Mouse (Mus musculus) liver, embryonic 16.5 days (tissue): ENCODE measurements around the gene Rbpj. TPM values are rescaled to one million over a fixed set of nuclear protein-coding genes. Genes with fewer than 3 reads are reported as not detected.

Experiments used
- ATAC-seq: fragments of 200-750 bp; cut with Nextera tagmentation; 2 replicates; pipeline ENCODE4 v1.8.0; 2017; ENCODE audit warnings: low read depth, mild to moderate bottlenecking, moderate number of reproducible peaks, moderate library complexity
- H3K27ac ChIP-seq: fragments of 300-500 bp; sonication (generic); 2 replicates; pipeline ENCODE4 v1.5.1; 2014; ENCODE audit warnings: mild to moderate bottlenecking, low read length
- H3K27me3 ChIP-seq: fragments of 300-500 bp; sonication (generic); 2 replicates; pipeline ENCODE4 v1.6.1; 2014; ENCODE audit warnings: low read depth, low read length, mixed read lengths; ENCODE audit not compliant: control insufficient read depth, insufficient read depth
- H3K36me3 ChIP-seq: fragments of 300-500 bp; sonication (generic); 2 replicates; pipeline ENCODE4 v1.6.1; 2014; ENCODE audit warnings: mild to moderate bottlenecking; ENCODE audit not compliant: control insufficient read depth, insufficient read depth
- H3K4me1 ChIP-seq: fragments of 300-500 bp; sonication (generic); 2 replicates; pipeline ENCODE4 v1.6.1; 2014; ENCODE audit warnings: low read depth, low read length, mixed read lengths; ENCODE audit not compliant: control insufficient read depth
- H3K4me2 ChIP-seq: fragments of 300-500 bp; sonication (generic); 2 replicates; pipeline ENCODE4 v1.6.1; 2014; ENCODE audit warnings: low read depth, low read length, mixed read lengths
- H3K4me3 ChIP-seq: fragments of 300-500 bp; sonication (generic); 2 replicates; pipeline ENCODE4 v1.5.1; 2014; ENCODE audit warnings: low read depth, mild to moderate bottlenecking, low read length
- H3K9ac ChIP-seq: fragments of 300-500 bp; sonication (generic); 2 replicates; pipeline ENCODE4 v1.6.1; 2014; ENCODE audit warnings: low read depth, low read length
- H3K9me3 ChIP-seq: fragments of 300-500 bp; sonication (generic); replicated peaks from 2 replicates; pipeline ENCODE4 v1.6.1; 2016; ENCODE audit warnings: low read length; ENCODE audit not compliant: control insufficient read depth
- WGBS: fragments of 180-500 bp; shearing (Covaris S2); extraction: QIAGEN DNeasy Blood & Tissue Kit; methylation state at CpG from one replicate; pipeline ENCODE4 v1.1.7; 2014; ENCODE audit not compliant: insufficient replicate concordance; 5-methylcytosine and 5-hydroxymethylcytosine counted together
- polyA plus RNA-seq: library from polyadenylated mRNA; unstranded; fragments of >200 nt; fragmentation: Nextera tagmentation; extraction: Ambion mirVana; gene quantifications from 2 replicates; pipeline ENCODE4 v1.2.1, GENCODE M21; 2015

Rbpj gene
- polyA plus RNA-seq, 1 experiment from 2014 or later: 6.9 TPM

DNA sequence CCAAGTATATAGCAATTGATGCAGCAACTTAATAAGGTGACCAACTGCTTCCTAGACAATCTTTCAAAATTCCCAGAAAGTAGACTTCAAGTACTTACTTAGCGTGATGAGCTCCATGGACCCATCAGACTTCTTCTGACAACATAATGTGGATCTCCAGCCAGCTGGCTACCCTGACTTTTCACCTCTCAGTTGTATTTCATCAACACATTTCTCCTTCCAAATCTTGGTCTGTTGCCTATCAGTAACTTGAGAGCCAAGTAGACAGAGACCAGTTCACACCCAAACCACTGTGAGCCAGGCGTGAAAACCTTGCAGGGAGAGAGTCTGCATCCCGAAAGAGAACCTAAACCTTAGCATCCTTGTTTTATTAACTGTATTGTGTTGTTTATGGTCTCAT lies 26.3 kb upstream of the Rbpj start:
- H3K9me3 ChIP-seq: no peaks in the 10 kb centered on the region
- no peaks in the 10 kb centered on the region for H3K36me3 ChIP-seq
- no peaks in the 10 kb centered on the region for H3K27me3 ChIP-seq
- H3K4me1 ChIP-seq: no peaks in the 10 kb centered on the region
- 65% methylated on average over 3 of the region's 3 CpGs for WGBS
- no peak for ATAC-seq
- H3K4me3 ChIP-seq: no peak overlapping the region
- no peak overlapping the region for H3K4me2 ChIP-seq
- no peak overlapping the region for H3K27ac ChIP-seq
- H3K9ac ChIP-seq: no peak overlapping the region

DNA sequence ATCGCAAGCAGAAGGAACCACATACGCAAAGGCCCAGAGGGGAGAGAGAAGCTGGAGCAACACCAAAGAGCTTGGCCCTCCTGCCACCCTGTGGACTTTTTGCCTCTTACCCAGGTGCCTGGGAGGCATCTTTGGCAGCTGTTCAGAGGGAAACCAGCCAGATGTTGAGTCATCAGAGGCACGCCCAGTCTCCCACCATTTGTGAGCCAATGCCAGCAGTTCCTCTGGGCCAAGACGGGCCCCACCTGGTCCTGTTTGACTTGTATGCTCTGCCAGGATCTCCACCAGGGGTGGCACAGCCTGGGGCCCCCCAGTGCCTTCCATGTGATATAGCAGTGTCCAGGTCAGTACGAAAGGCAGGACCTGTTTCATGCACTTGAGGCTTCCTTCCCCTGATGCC lies 21.9 kb upstream of the Rbpj start:
- Histone ChIP-seq H3K27me3 (no peaks in the 10 kb centered on the region), H3K4me3 (no peak overlapping the region), H3K9ac (no peak overlapping the region), H3K4me1 (no peaks in the 10 kb centered on the region), H3K36me3 (no peaks in the 10 kb centered on the region), H3K9me3 (no peaks in the 10 kb centered on the region), H3K4me2 (no peak overlapping the region), H3K27ac (no peak overlapping the region)
- 71% methylated on average over 5 of the region's 5 CpGs for WGBS
- ATAC-seq: no peak

DNA sequence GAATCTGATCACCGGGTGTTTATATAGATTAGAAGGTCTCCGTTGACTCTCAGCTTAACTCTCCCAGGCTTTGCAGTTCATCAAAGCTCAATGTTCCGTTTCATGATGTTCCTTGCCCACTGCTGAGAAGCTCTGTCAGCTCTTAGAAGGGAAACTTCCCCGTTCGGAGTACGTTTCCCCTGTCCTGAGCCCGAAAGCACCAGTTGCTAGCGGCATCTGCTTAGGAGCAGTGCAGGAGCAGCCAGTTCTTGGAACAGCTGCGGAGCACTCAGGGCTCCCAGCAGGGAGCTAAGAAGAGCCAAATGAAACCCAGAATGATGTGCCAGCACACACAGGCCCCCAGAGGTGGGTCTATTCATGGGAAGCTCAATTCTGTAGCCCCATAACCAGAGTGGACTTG lies 15.0 kb upstream of the Rbpj start:
- no peak overlapping the region for H3K4me3 ChIP-seq
- WGBS: 36% methylated on average over 9 of the region's 9 CpGs
- H3K4me1 ChIP-seq: no peaks in the 10 kb centered on the region
- ATAC-seq: no peak
- no peaks in the 10 kb centered on the region for H3K36me3 ChIP-seq
- no peak overlapping the region for H3K27ac ChIP-seq
- H3K4me2 ChIP-seq: no peak overlapping the region
- no peaks in the 10 kb centered on the region for H3K9me3 ChIP-seq
- no peak overlapping the region for H3K9ac ChIP-seq
- no peaks in the 10 kb centered on the region for H3K27me3 ChIP-seq

DNA sequence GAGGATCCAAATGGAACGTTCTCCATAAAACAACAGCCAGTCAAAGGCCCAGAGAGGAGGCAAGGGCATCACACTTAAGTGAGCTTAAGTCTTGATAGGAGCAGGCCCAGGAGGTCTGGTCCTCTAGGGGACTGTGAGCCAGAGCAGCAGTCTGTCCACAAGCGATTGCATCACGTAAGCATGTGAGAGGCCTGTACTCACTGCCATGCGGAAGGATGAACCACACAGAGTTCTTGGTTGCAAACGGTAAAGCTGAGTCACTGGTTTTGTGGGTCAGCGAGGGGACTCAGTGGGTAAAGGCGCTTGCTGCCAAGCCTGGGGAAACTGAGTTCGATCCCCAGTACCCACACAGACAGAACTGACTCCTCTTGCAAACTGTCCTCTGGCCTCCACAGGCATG lies 14.1 kb upstream of the Rbpj start:
- H3K27me3 ChIP-seq: no peaks in the 10 kb centered on the region
- no peak overlapping the region for H3K27ac ChIP-seq
- ATAC-seq: 0 out of 2 replicates have a peak, but pooled peaks have one; percentile 24
- H3K4me1 ChIP-seq: no peaks in the 10 kb centered on the region
- no peak overlapping the region for H3K4me3 ChIP-seq
- H3K36me3 ChIP-seq: no peaks in the 10 kb centered on the region
- H3K4me2 ChIP-seq: no peak overlapping the region
- 62% methylated on average over 8 of the region's 8 CpGs for WGBS
- no peak overlapping the region for H3K9ac ChIP-seq
- H3K9me3 ChIP-seq: no peaks in the 10 kb centered on the region

DNA sequence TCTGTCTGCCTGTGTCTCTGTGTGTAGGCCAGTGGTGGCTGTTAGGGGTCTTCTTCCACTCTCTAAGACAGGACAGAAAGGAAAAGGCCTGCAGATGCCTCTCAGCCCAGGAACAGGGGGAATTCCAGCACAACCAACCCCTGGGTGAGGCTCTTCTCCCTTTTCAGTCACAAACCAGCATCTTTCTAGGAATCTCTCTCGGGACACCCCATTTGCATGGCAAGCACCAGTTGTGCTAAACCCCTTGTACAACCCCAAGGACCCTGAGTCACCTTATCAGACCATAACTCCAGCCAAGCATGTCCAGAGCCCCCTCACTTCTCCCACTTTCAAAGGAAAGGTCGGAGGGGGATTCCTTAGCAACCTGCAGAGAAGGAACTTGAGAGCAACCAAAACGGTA lies 13.0 kb upstream of the Rbpj start:
- H3K4me3 ChIP-seq: no peak overlapping the region
- H3K9ac ChIP-seq: no peak overlapping the region
- no peak overlapping the region for H3K4me2 ChIP-seq
- 45% methylated on average over 3 of the region's 3 CpGs for WGBS
- no peaks in the 10 kb centered on the region for H3K9me3 ChIP-seq
- H3K27me3 ChIP-seq: no peaks in the 10 kb centered on the region
- H3K36me3 ChIP-seq: no peaks in the 10 kb centered on the region
- no peak overlapping the region for H3K27ac ChIP-seq
- no peaks in the 10 kb centered on the region for H3K4me1 ChIP-seq
- ATAC-seq: no peak

DNA sequence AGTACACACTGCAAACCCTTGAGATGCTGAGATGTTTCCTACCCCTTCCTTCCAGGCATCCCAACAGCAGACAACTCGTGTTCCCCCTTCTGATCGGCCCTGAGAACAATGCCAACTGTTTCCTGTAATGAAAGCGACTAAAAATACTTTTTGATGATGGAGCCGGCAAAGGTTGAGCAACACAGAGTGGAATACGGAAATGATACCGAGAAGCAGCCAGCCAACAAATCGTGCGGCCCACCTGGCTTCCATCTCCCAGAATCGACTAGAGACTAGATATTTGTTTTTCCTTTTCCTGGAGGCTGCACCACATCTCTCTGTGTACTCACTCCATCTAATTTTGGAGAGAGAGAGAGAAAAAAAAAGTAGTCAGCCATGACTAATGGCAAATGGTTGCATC lies 11.2 kb upstream of the Rbpj start:
- Histone ChIP-seq H3K4me3 (no peak overlapping the region), H3K4me1 (no peaks in the 10 kb centered on the region), H3K36me3 (no peaks in the 10 kb centered on the region), H3K9ac (no peak overlapping the region), H3K9me3 (no peaks in the 10 kb centered on the region), H3K4me2 (no peak overlapping the region), H3K27me3 (no peaks in the 10 kb centered on the region), H3K27ac (no peak overlapping the region)
- WGBS: 51% methylated on average over 9 of the region's 9 CpGs
- no peak for ATAC-seq

DNA sequence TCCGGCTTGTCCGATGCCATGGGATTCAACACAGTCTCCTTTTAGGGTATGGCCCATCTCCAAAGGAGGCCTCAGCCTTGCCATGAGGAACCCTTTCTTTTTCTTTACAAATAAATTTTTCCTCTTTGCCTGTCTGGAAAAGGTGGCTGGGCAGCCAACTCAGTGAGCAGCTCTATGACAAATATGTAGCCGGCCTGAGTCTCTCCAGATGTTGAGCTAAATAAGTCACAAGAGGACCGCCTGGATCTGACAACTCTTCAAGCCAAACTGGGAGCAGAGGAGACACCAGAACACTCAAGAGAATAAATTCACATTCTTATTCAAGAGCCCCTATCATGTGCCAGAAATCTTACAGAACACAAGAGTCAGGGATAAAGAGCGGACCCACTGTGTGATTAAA lies 10.5 kb upstream of the Rbpj start:
- Histone ChIP-seq H3K9me3 (no peaks in the 10 kb centered on the region), H3K27me3 (no peaks in the 10 kb centered on the region), H3K36me3 (no peaks in the 10 kb centered on the region), H3K27ac (no peak overlapping the region), H3K4me1 (no peaks in the 10 kb centered on the region), H3K4me2 (no peak overlapping the region), H3K9ac (no peak overlapping the region), H3K4me3 (no peak overlapping the region)
- no peak for ATAC-seq
- 80% methylated on average over 5 of the region's 5 CpGs for WGBS

DNA sequence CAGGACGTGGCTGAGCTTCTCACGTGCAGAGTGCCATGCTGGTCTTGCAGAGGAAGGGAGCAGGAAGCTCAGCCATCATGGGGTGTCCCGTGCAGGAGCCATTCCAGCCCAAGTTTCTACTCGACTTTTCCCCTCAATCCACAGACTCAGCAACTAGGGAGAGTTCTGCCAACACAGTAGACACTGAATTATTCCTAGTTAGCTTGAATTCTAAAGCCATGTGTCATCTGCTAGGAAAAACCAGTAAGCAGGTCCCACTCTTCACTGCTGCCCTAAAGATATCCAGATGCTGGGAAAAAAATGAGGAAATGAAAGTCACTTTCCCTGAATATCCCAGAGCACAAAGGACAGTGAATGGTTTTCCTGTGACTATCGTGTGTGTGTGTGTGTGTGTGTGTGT lies 5.8 kb upstream of the Rbpj start:
- Histone ChIP-seq H3K27me3 (no peaks in the 10 kb centered on the region), H3K36me3 (no peaks in the 10 kb centered on the region)
- 58% methylated on average over 5 of the region's 5 CpGs for WGBS

DNA sequence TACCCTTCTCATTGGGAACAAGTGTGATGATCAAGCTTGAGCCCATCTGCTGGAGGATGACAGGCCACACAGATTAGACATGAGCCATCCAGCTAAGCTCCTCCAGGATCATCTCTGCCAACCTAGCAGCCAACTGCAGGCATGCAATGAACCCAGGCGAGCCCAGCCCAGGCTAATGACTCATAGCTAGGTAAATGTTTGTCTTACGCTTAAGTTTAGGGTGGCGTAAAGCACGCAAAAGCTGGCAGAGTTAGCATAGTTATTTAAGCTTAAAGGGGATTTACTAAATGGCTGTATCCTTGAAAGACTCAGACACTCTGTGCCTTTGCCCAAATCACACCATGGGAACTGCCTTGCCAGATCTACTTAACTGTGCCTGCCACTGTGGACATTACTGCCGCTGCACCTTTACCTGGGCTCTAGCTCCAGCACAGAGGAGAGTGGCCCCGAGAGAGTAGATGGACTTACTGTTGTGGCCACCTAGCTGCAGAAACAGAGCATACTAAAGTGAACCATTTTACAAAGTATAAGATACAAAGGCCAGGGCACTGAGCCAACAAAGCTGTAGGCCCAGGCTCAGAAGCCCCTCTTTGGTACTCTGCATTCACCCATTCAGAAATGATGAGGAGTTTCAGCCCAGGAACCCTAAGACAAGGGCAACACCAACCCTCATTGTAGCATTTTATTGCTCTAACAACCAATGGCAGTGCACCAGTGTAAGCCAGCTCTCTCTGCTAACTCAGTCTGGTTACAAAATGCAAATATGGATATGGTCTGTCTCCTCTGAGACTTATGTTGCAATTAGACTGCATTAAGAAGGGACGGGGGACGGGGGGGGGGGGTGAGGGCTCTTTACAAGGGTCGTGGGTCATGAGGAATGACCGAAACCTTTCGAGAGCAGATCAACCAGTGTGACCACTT lies 2.6 kb upstream of the Rbpj start:
- ATAC-seq: no peak
- no peak overlapping the region for H3K9ac ChIP-seq
- H3K36me3 ChIP-seq: no peaks in the 10 kb centered on the region
- H3K4me2 ChIP-seq: no peak overlapping the region
- 67% methylated on average over 11 of the region's 11 CpGs for WGBS
- no peaks in the 10 kb centered on the region for H3K27me3 ChIP-seq
- H3K9me3 ChIP-seq: no peaks in the 10 kb centered on the region
- H3K4me3 ChIP-seq: no peak overlapping the region
- H3K4me1 ChIP-seq: no peaks in the 10 kb centered on the region
- H3K27ac ChIP-seq: no peak overlapping the region

More for the DNA sequence above, 5.8 kb upstream of the Rbpj start:
- Histone ChIP-seq H3K4me2 (no peak overlapping the region), H3K4me3 (no peak overlapping the region), H3K9me3 (no peaks in the 10 kb centered on the region), H3K9ac (no peak overlapping the region), H3K4me1 (no peaks in the 10 kb centered on the region), H3K27ac (no peak overlapping the region)
- ATAC-seq: no peak
